Mouse (Mus musculus) heart, embryonic 13.5 days (tissue): ENCODE data around the gene Pyy. TPM values are rescaled to one million over a fixed set of nuclear protein-coding genes. Genes with fewer than 3 reads are reported as not detected.

Experiments
- ATAC-seq: fragments of 200-750 bp; cut with Nextera tagmentation; 2 replicates; pipeline ENCODE4 v1.8.0; 2017; ENCODE audit warnings: moderate TSS enrichment; ENCODE audit not compliant: insufficient number of reproducible peaks, low FRiP score, low TSS enrichment; ENCODE audit errors: extremely low read depth
- H3K27ac ChIP-seq: fragments of 300-500 bp; sonication (generic); replicated peaks from 2 replicates; pipeline ENCODE4 v1.5.1; 2015; ENCODE audit warnings: moderate library complexity, mild to moderate bottlenecking, inconsistent platforms
- H3K27me3 ChIP-seq: fragments of 300-500 bp; sonication (generic); replicated peaks from 2 replicates; pipeline ENCODE4 v1.6.1; 2015; ENCODE audit warnings: mild to moderate bottlenecking, inconsistent platforms
- H3K36me3 ChIP-seq: fragments of 300-500 bp; sonication (generic); 2 replicates; pipeline ENCODE4 v1.6.1; 2015; ENCODE audit warnings: mild to moderate bottlenecking, inconsistent platforms
- H3K4me1 ChIP-seq: fragments of 300-500 bp; sonication (generic); 2 replicates; pipeline ENCODE4 v1.6.1; 2015; ENCODE audit warnings: inconsistent platforms
- H3K4me2 ChIP-seq: fragments of 300-500 bp; sonication (generic); 2 replicates; pipeline ENCODE4 v1.6.1; 2015; ENCODE audit warnings: inconsistent platforms, mild to moderate bottlenecking, moderate library complexity
- H3K4me3 ChIP-seq: fragments of 300-500 bp; sonication (generic); 2 replicates; pipeline ENCODE4 v1.5.1; 2015; ENCODE audit warnings: moderate library complexity, mild to moderate bottlenecking, inconsistent platforms
- H3K9ac ChIP-seq: fragments of 300-500 bp; sonication (generic); 2 replicates; pipeline ENCODE4 v1.6.1; 2015; ENCODE audit warnings: inconsistent platforms, mild to moderate bottlenecking, moderate library complexity
- H3K9me3 ChIP-seq: fragments of 300-500 bp; sonication (generic); 2 replicates; pipeline ENCODE4 v1.6.1; 2016; ENCODE audit warnings: inconsistent platforms
- WGBS: fragments of 180-500 bp; shearing (Covaris S2); methylation state at CpG from one replicate; pipeline ENCODE4 v1.1.7; 2015; ENCODE audit warnings: mixed read lengths; 5-methylcytosine and 5-hydroxymethylcytosine counted together
- polyA plus RNA-seq: library from polyadenylated mRNA; unstranded; fragments of >200 nt; fragmentation: Nextera tagmentation; extraction: Ambion mirVana; gene quantifications from 2 replicates; pipeline ENCODE4 v1.2.1, GENCODE M21; 2015

Gene Pyy
- polyA plus RNA-seq, 1 experiment from 2014 or later = not detected

DNA sequence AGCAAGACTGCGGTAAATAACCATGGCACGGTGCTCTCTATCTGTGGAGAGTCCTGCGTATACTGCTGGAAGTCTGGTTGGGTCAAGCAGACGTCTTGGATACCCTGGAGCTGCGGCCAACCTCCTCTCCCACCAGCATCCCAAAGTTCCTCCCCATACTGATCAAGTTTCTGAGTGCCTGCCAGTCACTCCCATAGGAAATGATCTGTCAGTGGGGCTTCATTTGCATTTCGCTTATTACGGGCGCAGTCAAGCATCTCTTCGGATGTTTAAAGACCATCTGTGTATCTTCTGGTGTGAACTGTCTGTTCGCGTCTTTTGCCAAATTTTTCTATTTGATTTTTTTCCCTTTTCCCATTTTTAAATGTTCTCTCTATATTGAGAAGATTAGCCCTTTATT, 38.0 kb downstream of the Pyy start:
- Histone ChIP-seq H3K4me3 (no peak overlapping the region), H3K36me3 (peaks cover 11% of the 10 kb centered on the region; the same call in 1 of the 2 replicates), H3K4me2 (no peak overlapping the region), H3K4me1 (peaks cover 11% of the 10 kb centered on the region), H3K9me3 (no peaks in the 10 kb centered on the region), H3K9ac (no peak overlapping the region), H3K27ac (no peak overlapping the region), H3K27me3 (no peaks in the 10 kb centered on the region)
- no peak for ATAC-seq
- 57% methylated on average over 11 of the region's 11 CpGs for WGBS

GRCm38 (mm10) chr11:102068969-102069368, 38.7 kb downstream of the Pyy start:
- no peak for ATAC-seq
- Histone ChIP-seq H3K4me3 (no peak overlapping the region), H3K36me3 (peaks cover 9% of the 10 kb centered on the region; the same call in 1 of the 2 replicates), H3K27me3 (no peaks in the 10 kb centered on the region), H3K9me3 (no peaks in the 10 kb centered on the region), H3K9ac (no peak overlapping the region), H3K4me1 (peaks cover 11% of the 10 kb centered on the region), H3K4me2 (no peak overlapping the region), H3K27ac (no peak overlapping the region)
- WGBS = 40% methylated on average over 2 of the region's 2 CpGs

DNA sequence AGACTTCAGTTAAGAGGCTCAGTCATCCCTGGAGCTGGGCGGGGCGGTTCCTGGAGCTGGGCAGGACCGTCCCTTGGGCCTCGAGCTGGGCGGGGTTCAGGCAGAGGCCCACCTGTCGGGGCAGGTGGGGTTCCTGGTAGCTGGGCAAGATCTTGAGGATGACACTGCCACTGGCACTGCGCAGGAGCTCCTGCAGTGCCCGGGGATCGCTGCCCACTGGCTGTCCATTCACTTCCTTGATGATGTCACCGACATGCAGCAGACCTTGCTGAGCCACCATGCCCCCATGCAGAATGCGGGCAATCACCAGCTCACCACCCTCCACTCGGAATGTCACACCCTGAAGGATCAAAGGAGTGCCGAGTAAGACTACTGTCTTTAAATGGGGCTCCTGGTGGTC, 44.6 kb downstream of the Pyy start:
- Histone ChIP-seq H3K4me1 (peaks cover 9% of the 10 kb centered on the region; the same call in 1 of the 2 replicates), H3K36me3 (peaks cover 35% of the 10 kb centered on the region), H3K27me3 (peaks cover 16% of the 10 kb centered on the region), H3K4me2 (no peak overlapping the region), H3K27ac (no peak overlapping the region), H3K4me3 (no peak overlapping the region), H3K9me3 (no peaks in the 10 kb centered on the region), H3K9ac (no peak overlapping the region)
- ATAC-seq = no peak
- 71% methylated on average over 13 of the region's 13 CpGs for WGBS

DNA sequence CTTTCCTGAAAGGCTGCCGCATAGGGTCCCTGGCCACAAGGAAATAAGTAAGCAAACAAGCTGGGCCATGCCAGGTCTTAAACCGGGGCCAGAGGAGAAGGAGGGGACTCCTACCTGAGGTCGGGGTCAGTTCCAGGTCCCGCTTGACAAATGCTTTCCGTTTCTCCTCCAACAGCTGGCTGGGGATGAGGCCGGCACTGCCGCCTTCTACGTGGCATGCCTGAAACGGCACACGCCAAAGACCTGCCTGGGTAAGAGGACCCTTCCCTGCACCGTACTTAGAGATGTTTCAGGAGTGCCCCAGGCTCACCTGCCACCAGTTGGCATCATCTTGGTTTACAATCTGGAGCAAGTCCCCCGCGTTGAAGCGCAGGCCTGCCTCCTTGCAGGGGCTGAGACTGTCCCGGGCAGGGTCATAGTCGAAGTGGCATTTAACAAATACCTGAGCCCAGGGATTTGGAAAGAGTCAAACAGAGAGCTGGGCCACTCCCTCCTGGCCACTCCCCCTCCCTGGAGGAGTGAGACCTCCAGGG, 45.6 kb downstream of the Pyy start:
- H3K27me3 ChIP-seq = peaks cover 16% of the 10 kb centered on the region
- 38% methylated on average over 16 of the region's 16 CpGs for WGBS
- no peak overlapping the region for H3K27ac ChIP-seq
- no peak for ATAC-seq
- no peak overlapping the region for H3K9ac ChIP-seq
- H3K4me3 ChIP-seq = no peak overlapping the region
- H3K4me2 ChIP-seq = peak overlapping the region; percentile 82
- H3K9me3 ChIP-seq = no peaks in the 10 kb centered on the region
- peaks cover 9% of the 10 kb centered on the region; the same call in 1 of the 2 replicates for H3K4me1 ChIP-seq
- H3K36me3 ChIP-seq = peaks cover 35% of the 10 kb centered on the region

DNA sequence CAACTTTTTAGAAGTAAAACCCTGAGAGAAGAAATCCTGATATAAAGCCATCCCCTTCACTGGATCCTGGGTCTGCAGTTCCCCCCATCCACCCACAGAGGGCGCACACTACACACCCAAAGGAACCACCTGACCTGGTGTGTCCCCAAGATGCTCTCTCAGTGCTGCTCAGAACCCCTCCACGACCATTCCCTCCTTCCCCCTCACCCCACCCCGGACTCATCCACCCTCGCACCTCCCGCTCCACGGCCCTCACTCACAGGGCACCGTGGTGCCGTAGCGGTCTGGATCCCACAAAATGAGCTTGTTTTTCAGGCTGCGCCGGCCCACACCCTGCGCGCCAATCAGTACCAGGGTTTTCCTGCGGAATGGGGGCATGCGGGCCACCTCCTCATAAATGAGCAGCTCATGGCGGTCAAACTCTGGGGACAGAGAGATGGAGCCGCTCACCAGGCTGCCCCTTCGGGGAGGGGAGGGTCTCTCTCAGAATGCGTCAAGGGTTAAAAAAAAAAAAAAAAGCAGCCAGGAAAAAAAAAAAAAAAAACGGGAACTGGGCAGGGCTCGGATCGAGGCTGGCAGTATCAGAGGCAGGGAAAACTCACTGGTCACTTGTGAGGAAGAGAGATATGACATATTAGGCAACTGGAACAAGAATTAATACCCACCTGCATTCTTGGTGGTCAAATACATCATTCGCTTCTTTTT, 46.2 kb downstream of the Pyy start:
- Histone ChIP-seq H3K4me1 (peaks cover 9% of the 10 kb centered on the region; the same call in 1 of the 2 replicates), H3K9ac (peak overlapping the region; percentile 74), H3K27me3 (peaks cover 16% of the 10 kb centered on the region), H3K4me3 (peak overlapping the region; percentile 50), H3K27ac (no peak overlapping the region), H3K4me2 (peak overlapping the region; percentile 82), H3K36me3 (peaks cover 35% of the 10 kb centered on the region), H3K9me3 (no peaks in the 10 kb centered on the region)
- no peak for ATAC-seq
- WGBS = 5% methylated on average over 23 of the region's 23 CpGs

Other genes starting within 250 kb of the Pyy start
- gene Meox1, start 213.5 kb downstream of the Pyy start, polyA plus RNA-seq = 15.6 and 19.4 TPM in 2 replicates
- 0.87 and 1.8 TPM in 2 replicates for gene Sost, start 140.8 kb downstream of the Pyy start, polyA plus RNA-seq
- not detected in 2 replicates for gene Cfap97d1, start 123.6 kb downstream of the Pyy start, polyA plus RNA-seq
- 50.3 and 53.6 TPM in 2 replicates for gene Dusp3, start 120.8 kb downstream of the Pyy start, polyA plus RNA-seq
- gene Mpp3, start 79.4 kb downstream of the Pyy start, polyA plus RNA-seq = 2.9 and 3.8 TPM in 2 replicates
- gene Cd300lg, start 66.3 kb downstream of the Pyy start, polyA plus RNA-seq = 2.7 and 2.9 TPM in 2 replicates
- gene Mpp2, start 19.3 kb downstream of the Pyy start, polyA plus RNA-seq = 10.6 and 11.0 TPM in 2 replicates
- gene Ppy, start 6.5 kb downstream of the Pyy start, polyA plus RNA-seq = not detected in 2 replicates
- gene Nags, start 37.7 kb upstream of the Pyy start, polyA plus RNA-seq = 0.33 TPM in 1 of 2 replicates, not detected in the other
- gene Tmem101, start 48.6 kb upstream of the Pyy start, polyA plus RNA-seq = 32.4 and 38.4 TPM in 2 replicates
- 80.7 and 97.0 TPM in 2 replicates for gene Lsm12, start 77.5 kb upstream of the Pyy start, polyA plus RNA-seq
- gene G6pc3, start 81.8 kb upstream of the Pyy start, polyA plus RNA-seq = 25.6 and 29.3 TPM in 2 replicates
- gene Hdac5, start 122.3 kb upstream of the Pyy start, polyA plus RNA-seq = 82.9 and 89.4 TPM in 2 replicates
- 12.3 and 13.5 TPM in 2 replicates for gene BC030867, start 141.1 kb upstream of the Pyy start, polyA plus RNA-seq
- 0.09 TPM in 1 of 2 replicates, not detected in the other for gene Asb16, start 160.9 kb upstream of the Pyy start, polyA plus RNA-seq
- 36.8 and 41.2 TPM in 2 replicates for gene Tmub2, start 177.1 kb upstream of the Pyy start, polyA plus RNA-seq
- gene Atxn7l3, start 188.8 kb upstream of the Pyy start, polyA plus RNA-seq = 8.5 and 9.2 TPM in 2 replicates
- gene Ubtf, start 211.9 kb upstream of the Pyy start, polyA plus RNA-seq = 51.1 and 53.1 TPM in 2 replicates